Mouse (Mus musculus): ENCODE data around the gene Ufm1. TPM values are rescaled to one million over a fixed set of nuclear protein-coding genes. Genes with fewer than 3 reads are reported as not detected.

Ufm1 gene
- polyA plus RNA-seq (2017; shearing (Covaris generic)): 75.1 TPM

DNA sequence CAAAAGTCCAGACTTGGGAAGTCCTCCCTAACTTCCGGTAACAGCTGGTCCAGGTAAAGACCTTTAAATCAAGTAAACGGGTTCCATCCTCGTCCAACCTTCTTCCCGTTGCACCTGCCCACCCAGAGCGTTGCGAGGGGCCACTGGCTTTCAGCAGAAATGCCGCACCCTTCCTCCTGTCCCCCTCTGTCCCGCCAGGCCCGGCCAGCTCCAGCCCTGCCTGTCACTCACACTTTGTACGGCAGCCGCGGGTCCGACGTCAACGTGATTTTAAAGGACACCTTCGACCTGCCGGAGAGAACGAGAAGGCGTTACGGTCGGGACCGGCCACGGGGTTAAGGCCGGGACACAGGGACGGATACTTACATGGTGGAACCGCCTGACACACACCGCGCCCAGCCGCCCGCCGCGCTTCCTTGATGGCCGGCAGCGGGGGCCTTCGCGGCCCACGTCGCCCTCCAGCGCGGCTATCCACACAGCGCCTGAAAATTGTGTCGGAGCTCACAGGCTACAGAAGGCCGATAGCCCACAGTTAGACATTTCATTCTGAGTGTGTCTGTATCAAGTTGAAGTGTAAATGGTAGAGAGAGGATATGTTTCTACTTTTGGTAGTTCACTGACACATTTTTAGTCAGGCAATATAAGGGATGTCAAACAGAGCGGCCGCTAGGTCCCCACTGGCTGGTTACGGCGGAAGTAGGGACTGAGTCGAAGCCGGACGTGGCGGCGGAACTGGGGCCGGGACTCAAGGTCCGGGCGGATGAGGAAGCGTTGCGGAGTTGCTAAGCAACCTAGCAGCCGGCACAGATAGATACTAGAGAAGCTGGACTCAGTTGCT lies at the start of gene Ufm1:
TSS of gene Ufm1 (minus strand) at position 448 of the 838 bp plus-strand sequence.

DNA sequence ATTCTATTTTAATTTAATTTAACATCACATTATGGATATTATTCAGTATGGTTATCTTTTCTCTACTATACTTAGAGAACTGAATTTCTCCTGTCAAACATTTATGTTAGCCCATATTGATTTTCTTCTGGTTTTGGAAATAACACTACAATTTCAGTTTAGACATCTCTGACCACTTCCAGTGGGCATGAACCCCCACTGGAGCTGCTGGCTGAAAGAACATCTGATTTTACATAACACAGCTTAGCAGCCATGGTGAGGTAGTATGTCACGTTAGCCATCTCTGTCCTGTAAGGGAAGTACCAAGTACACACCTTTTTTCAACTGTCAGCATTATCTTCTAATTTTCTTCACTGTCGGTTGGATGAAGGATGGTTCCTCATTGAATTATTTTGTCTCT lies 18.8 kb downstream of the Ufm1 start, which contains the start of gene Gm10985:
TSS of gene Gm10985 (plus strand) at position 301 of the 400 bp plus-strand sequence.

Other genes starting within 250 kb of the Ufm1 start
- not detected for gene Frem2, start 206.5 kb downstream of the Ufm1 start, polyA plus RNA-seq (2017; shearing (Covaris generic))
- gene Gm10985, start 18.7 kb downstream of the Ufm1 start, polyA plus RNA-seq (2017; shearing (Covaris generic)): not detected

Measured in CD4-positive, CD25-positive, alpha-beta regulatory T cell, adult 9 weeks (primary cell).